Mouse (Mus musculus) intestine, postnatal 0 days (tissue): ENCODE measurements at regions not wholly inside any gene's neighbourhood (a gene's known extent, or its start where the extent isn't known, plus 50 kb on each side); places are given as distances from the start of the nearest gene placed in this dataset.

ENCODE experiments used
- ATAC-seq: fragments of 200-750 bp; cut with Nextera tagmentation; 2 replicates; pipeline ENCODE4 v1.8.0; 2017; ENCODE audit warnings: mild to moderate bottlenecking, moderate TSS enrichment, moderate library complexity
- H3K27ac ChIP-seq: fragments of 300-500 bp; sonication (generic); 2 replicates; pipeline ENCODE4 v1.5.1; 2014; ENCODE audit warnings: mild to moderate bottlenecking, low read depth, low read length, moderate library complexity
- H3K27me3 ChIP-seq: fragments of 300-500 bp; sonication (generic); replicated peaks from 2 replicates; pipeline ENCODE4 v1.6.1; 2014; ENCODE audit warnings: low read length, mixed read lengths; ENCODE audit not compliant: control insufficient read depth, insufficient read depth
- H3K36me3 ChIP-seq: fragments of 300-500 bp; sonication (generic); 2 replicates; pipeline ENCODE4 v1.6.1; 2014; ENCODE audit warnings: mild to moderate bottlenecking, moderate library complexity; ENCODE audit not compliant: control insufficient read depth, insufficient read depth
- H3K4me1 ChIP-seq: fragments of 300-500 bp; sonication (generic); replicated peaks from 2 replicates; pipeline ENCODE4 v1.6.1; 2014; ENCODE audit warnings: antibody characterized with exemption, low read length, mixed read lengths; ENCODE audit not compliant: control insufficient read depth, insufficient read depth
- H3K4me2 ChIP-seq: fragments of 300-500 bp; sonication (generic); replicated peaks from 2 replicates; pipeline ENCODE4 v1.6.1; 2014; ENCODE audit warnings: low read depth, mild to moderate bottlenecking, moderate library complexity
- H3K4me3 ChIP-seq: fragments of 300-500 bp; sonication (generic); 2 replicates; pipeline ENCODE4 v1.5.1; 2014; ENCODE audit warnings: low read depth, low read length
- H3K9ac ChIP-seq: fragments of 300-500 bp; sonication (generic); 2 replicates; pipeline ENCODE4 v1.6.1; 2014; ENCODE audit warnings: mild to moderate bottlenecking, low read depth, low read length
- H3K9me3 ChIP-seq: fragments of 300-500 bp; sonication (generic); 2 replicates; pipeline ENCODE4 v1.6.1; 2016; ENCODE audit warnings: mixed run types; ENCODE audit not compliant: control insufficient read depth
- CTCF ChIP-seq: sonication (generic); IDR thresholded peaks from 2 replicates; pipeline ENCODE4 v1.5.1; 2016; ENCODE audit warnings: low read depth, mild to moderate bottlenecking, control low read depth, antibody characterized with exemption, moderate library complexity
- WGBS: fragments of 180-500 bp; shearing (Covaris S2); extraction: QIAGEN DNeasy Blood & Tissue Kit; methylation state at CpG from one replicate; pipeline ENCODE4 v1.1.7; 2014; 5-methylcytosine and 5-hydroxymethylcytosine counted together

DNA sequence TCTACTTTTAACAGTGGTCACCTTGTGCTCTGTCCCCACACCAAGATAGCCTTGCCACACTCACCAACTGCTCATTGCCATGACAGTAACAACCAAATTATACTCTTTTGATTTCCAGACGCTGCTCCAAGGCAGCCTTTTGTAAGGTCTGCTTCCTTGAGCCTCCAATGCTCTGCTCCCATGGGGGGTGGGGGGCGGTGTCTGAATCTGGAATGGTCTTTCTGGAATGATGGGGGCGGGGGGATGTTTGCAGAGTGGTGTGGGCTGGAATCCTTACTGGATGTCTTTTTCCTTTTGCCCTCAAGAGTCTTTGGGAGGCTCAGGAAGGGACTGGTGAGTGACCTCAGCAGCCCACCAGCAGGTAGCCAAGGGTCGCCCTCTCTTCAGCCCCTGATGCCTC is 131.4 kb upstream of the Lemd2 start:
- Histone ChIP-seq H3K9ac (no peak overlapping the region), H3K4me1 (no peaks in the 10 kb centered on the region), H3K36me3 (no peaks in the 10 kb centered on the region), H3K27ac (no peak overlapping the region), H3K9me3 (no peaks in the 10 kb centered on the region), H3K4me3 (no peak overlapping the region), H3K4me2 (no peak overlapping the region), H3K27me3 (no peaks in the 10 kb centered on the region)
- no peak for ATAC-seq
- no peak for TF ChIP-seq CTCF
- 48% methylated on average over 4 of the region's 4 CpGs for WGBS

- H3K27ac ChIP-seq: no peak overlapping the region
- no peak for TF ChIP-seq CTCF
- no peak overlapping the region for H3K9ac ChIP-seq
- no peaks in the 10 kb centered on the region for H3K27me3 ChIP-seq
- ATAC-seq: no peak
- 82% methylated on average over 16 of the region's 16 CpGs for WGBS
- no peak overlapping the region for H3K4me2 ChIP-seq
- H3K36me3 ChIP-seq: no peaks in the 10 kb centered on the region
- no peak overlapping the region for H3K4me3 ChIP-seq
- H3K4me1 ChIP-seq: no peaks in the 10 kb centered on the region
- H3K9me3 ChIP-seq: no peaks in the 10 kb centered on the region
Measured at GRCm38 (mm10) chr17:27333593-27333992, 129.3 kb upstream of the Lemd2 start.

GRCm38 (mm10) chr17:27333141-27333540 is 128.9 kb upstream of the Lemd2 start:
- no peaks in the 10 kb centered on the region for H3K4me1 ChIP-seq
- H3K4me3 ChIP-seq: no peak overlapping the region
- no peaks in the 10 kb centered on the region for H3K36me3 ChIP-seq
- no peak overlapping the region for H3K27ac ChIP-seq
- no peak for TF ChIP-seq CTCF
- no peaks in the 10 kb centered on the region for H3K9me3 ChIP-seq
- WGBS: 83% methylated on average over 6 of the region's 6 CpGs
- H3K27me3 ChIP-seq: no peaks in the 10 kb centered on the region
- no peak for ATAC-seq
- H3K4me2 ChIP-seq: no peak overlapping the region
- no peak overlapping the region for H3K9ac ChIP-seq

GRCm38 (mm10) chr17:27332076-27332475 is 127.8 kb upstream of the Lemd2 start:
- TF ChIP-seq CTCF: no peak
- H3K27me3 ChIP-seq: no peaks in the 10 kb centered on the region
- no peaks in the 10 kb centered on the region for H3K4me1 ChIP-seq
- H3K4me3 ChIP-seq: no peak overlapping the region
- 63% methylated on average over 4 of the region's 4 CpGs for WGBS
- H3K4me2 ChIP-seq: no peak overlapping the region
- no peak overlapping the region for H3K9ac ChIP-seq
- ATAC-seq: no peak
- no peak overlapping the region for H3K27ac ChIP-seq
- no peaks in the 10 kb centered on the region for H3K9me3 ChIP-seq
- no peaks in the 10 kb centered on the region for H3K36me3 ChIP-seq

DNA sequence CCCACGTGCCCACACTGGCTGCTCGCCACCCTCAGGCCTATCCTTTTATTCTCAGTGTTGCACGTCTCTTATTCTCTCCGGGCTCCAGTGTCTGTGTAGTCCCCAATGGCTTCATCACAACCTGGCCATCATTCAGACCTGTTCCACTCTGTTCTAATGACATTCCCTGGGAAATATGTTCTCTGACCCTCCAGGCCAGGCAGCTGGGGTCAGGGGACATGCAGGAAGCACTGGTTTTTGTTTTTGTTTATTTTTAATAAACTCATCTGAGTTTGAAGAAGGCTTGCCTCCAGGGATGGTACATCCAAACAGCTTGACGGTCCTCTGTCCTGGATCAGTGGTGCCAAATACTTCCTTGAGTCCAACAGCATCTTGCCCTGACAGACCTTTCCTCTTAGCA is 127.4 kb upstream of the Lemd2 start:
- TF ChIP-seq CTCF: no peak
- Histone ChIP-seq H3K4me1 (no peaks in the 10 kb centered on the region), H3K4me3 (no peak overlapping the region), H3K9ac (no peak overlapping the region), H3K4me2 (no peak overlapping the region), H3K27me3 (no peaks in the 10 kb centered on the region), H3K9me3 (no peaks in the 10 kb centered on the region), H3K27ac (no peak overlapping the region), H3K36me3 (no peaks in the 10 kb centered on the region)
- WGBS: 80% methylated on average over 5 of the region's 5 CpGs
- no peak for ATAC-seq

DNA sequence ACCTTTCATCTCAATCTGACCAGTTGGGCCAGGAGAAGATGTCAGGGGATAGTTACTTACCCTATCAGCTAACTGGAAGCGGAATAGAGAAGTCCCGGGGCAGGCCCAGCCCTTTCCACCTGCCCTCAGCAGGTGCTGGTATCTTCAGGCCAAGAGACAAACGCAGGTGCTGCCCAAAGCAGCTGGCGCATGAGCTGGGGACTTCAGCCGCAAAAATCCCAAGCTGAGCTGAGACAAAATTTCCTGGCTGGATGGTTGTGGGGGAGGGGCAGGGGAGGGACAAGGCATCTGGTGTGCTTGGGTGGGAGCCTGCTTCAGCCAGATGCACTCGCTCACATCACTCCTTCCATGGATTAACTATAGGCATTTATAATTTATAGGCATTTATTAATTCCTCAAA is 125.5 kb upstream of the Lemd2 start:
- ATAC-seq: no peak
- Histone ChIP-seq H3K9ac (no peak overlapping the region), H3K4me3 (no peak overlapping the region), H3K27ac (no peak overlapping the region), H3K9me3 (no peaks in the 10 kb centered on the region), H3K4me1 (no peaks in the 10 kb centered on the region), H3K27me3 (peaks cover 12% of the 10 kb centered on the region), H3K4me2 (no peak overlapping the region), H3K36me3 (no peaks in the 10 kb centered on the region)
- TF ChIP-seq CTCF: no peak
- WGBS: 53% methylated on average over 6 of the region's 6 CpGs

DNA sequence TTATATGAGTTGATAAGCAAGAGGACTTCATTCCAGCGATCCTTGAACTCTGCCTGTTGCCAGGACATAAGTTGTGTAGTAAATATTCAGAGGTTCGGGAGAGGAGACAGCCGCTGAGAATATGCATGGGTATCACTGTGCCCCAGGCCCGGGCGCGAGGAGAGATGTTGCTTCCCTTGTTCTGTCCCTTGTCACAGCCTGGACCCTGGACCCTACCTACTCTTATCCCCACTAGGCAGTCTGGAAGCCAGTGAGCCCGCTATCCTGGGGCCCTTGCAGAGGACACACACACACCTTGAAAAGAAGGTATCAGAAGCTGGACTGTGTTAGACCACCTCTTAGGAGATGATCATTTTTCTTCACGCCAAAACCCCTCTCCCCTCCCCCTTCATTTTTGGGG is 124.9 kb upstream of the Lemd2 start:
- Histone ChIP-seq H3K4me1 (no peaks in the 10 kb centered on the region), H3K27ac (no peak overlapping the region), H3K36me3 (no peaks in the 10 kb centered on the region), H3K4me2 (no peak overlapping the region), H3K4me3 (no peak overlapping the region), H3K9me3 (no peaks in the 10 kb centered on the region), H3K9ac (no peak overlapping the region), H3K27me3 (peaks cover 12% of the 10 kb centered on the region)
- TF ChIP-seq CTCF: no peak
- ATAC-seq: peak; percentile 40; the same call in 1 of the 2 replicates
- WGBS: 46% methylated on average over 8 of the region's 8 CpGs
